Mouse (Mus musculus) forebrain, embryonic 16.5 days (tissue): ENCODE data around the gene Soat1. TPM values are rescaled to one million over a fixed set of nuclear protein-coding genes. Genes with fewer than 3 reads are reported as not detected.
"Not testable (repeated sequence)": the region's sequence is repeated elsewhere in the genome, so short reads cannot be mapped to it uniquely, and the experiment has no call there.

Source experiments
- ATAC-seq: fragments of 200-750 bp; cut with Nextera tagmentation; 2 replicates; pipeline ENCODE4 v1.8.0; 2017; ENCODE audit warnings: mild to moderate bottlenecking, moderate library complexity
- H3K27ac ChIP-seq: fragments of 300-500 bp; sonication (generic); 2 replicates; pipeline ENCODE4 v1.5.1; 2014; ENCODE audit warnings: low read length, control low read depth
- H3K27me3 ChIP-seq: fragments of 300-500 bp; sonication (generic); replicated peaks from 2 replicates; pipeline ENCODE4 v1.6.1; 2014; ENCODE audit warnings: low read length; ENCODE audit not compliant: control insufficient read depth, insufficient read depth
- H3K36me3 ChIP-seq: fragments of 300-500 bp; sonication (generic); 2 replicates; pipeline ENCODE4 v1.6.1; 2014; ENCODE audit not compliant: control insufficient read depth, insufficient read depth
- H3K4me1 ChIP-seq: fragments of 300-500 bp; sonication (generic); replicated peaks from 2 replicates; pipeline ENCODE4 v1.6.1; 2014; ENCODE audit warnings: low read length; ENCODE audit not compliant: control insufficient read depth, insufficient read depth
- H3K4me2 ChIP-seq: fragments of 300-500 bp; sonication (generic); 2 replicates; pipeline ENCODE4 v1.6.1; 2014; ENCODE audit warnings: mild to moderate bottlenecking, low read length, control low read depth
- H3K4me3 ChIP-seq: fragments of 300-500 bp; sonication (generic); replicated peaks from 2 replicates; pipeline ENCODE4 v1.5.1; 2014; ENCODE audit warnings: mild to moderate bottlenecking, low read length, control low read depth
- H3K9ac ChIP-seq: fragments of 300-500 bp; sonication (generic); replicated peaks from 2 replicates; pipeline ENCODE4 v1.6.1; 2014; ENCODE audit warnings: low read depth, low read length, control low read depth
- H3K9me3 ChIP-seq: fragments of 300-500 bp; sonication (generic); 2 replicates; pipeline ENCODE4 v1.6.1; 2016; ENCODE audit warnings: low read length; ENCODE audit not compliant: control insufficient read depth
- WGBS: fragments of 180-500 bp; shearing (Covaris S2); extraction: QIAGEN DNeasy Blood & Tissue Kit; methylation state at CpG from one replicate; pipeline ENCODE4 v1.1.7; 2014; 5-methylcytosine and 5-hydroxymethylcytosine counted together
- polyA plus RNA-seq: library from polyadenylated mRNA; unstranded; fragments of >200 nt; fragmentation: Nextera tagmentation; extraction: Ambion mirVana; gene quantifications from 2 replicates; pipeline ENCODE4 v1.2.1, GENCODE M21; 2015

Gene Soat1
- polyA plus RNA-seq, 1 experiment from 2014 or later, result 10.1 TPM

DNA sequence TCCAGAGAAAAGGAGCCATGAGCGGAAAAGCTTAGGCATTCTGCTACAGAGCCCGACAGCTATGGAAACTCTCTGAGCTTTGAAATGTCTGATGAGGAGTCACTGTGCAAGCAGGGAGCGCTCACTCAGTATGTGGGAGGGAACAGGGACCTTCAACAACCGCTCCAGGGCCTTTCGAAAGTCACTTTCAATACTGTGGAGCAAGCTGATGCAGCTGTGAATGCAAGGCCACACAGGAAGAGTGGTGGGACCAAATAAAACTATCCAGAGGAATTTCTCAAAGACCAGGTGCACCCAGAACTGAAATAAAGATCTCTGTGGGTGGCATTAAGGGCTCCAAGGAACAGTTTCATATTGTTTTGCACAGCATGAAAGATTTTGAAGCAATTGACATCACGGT, 51.3 kb downstream of the Soat1 start:
- no peaks in the 10 kb centered on the region for H3K9me3 ChIP-seq
- no peak overlapping the region for H3K9ac ChIP-seq
- H3K27ac ChIP-seq, result no peak overlapping the region
- H3K4me1 ChIP-seq, result peaks cover 4% of the 10 kb centered on the region; the same call in 1 of the 2 replicates
- ATAC-seq, result no peak
- WGBS, result 72% methylated on average over 6 of the region's 6 CpGs
- no peaks in the 10 kb centered on the region for H3K36me3 ChIP-seq
- no peak overlapping the region for H3K4me3 ChIP-seq
- H3K27me3 ChIP-seq, result no peaks in the 10 kb centered on the region
- no peak overlapping the region for H3K4me2 ChIP-seq

DNA sequence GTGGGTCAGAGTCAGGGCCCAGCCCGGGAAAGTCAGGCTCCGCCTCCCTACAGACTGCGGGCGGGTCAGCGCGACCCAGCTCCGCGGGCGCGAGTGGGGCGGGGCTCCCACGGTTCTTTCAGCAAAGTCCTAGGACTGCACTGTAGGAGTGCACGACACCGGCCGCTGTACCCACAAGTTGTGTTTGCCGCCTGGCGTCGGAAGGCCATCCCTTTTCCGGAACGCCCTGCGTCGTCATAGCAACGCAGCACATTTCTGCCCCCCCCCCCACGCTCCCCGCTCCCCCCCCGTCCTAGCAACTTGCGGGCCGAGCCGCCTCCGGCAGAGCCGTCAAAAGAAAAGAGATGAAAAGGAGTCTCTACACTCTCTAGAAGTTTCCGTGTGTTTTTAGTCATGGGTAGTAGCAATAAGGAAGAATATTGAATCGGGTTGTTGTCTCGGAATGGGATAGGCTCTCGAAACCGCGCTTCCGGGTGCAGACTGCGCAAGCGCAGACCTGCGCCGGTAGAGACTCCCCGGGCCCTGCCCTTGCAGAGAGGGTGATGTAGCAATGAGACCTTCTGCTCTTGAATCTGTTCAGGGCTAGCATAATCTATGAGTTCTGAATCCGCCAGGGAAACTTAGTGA, 53.3 kb downstream of the Soat1 start, which contains the start of gene Axdnd1:
Axdnd1 (minus strand) TSS at position 489 of the 627 bp plus-strand sequence.
- no peak within 1 kb of the TSS; the same call in 1 of the 2 replicates for H3K27ac ChIP-seq
- under 1% methylated on average over 44 of the region's 44 CpGs for WGBS
- H3K4me2 ChIP-seq, result peak within 1 kb of the TSS; percentile 67
- no peaks in the 10 kb centered on the region for H3K36me3 ChIP-seq
- H3K4me3 ChIP-seq, result peak within 1 kb of the TSS; percentile 60
- H3K27me3 ChIP-seq, result no peaks in the 10 kb centered on the region
- peaks cover 4% of the 10 kb centered on the region; the same call in 1 of the 2 replicates for H3K4me1 ChIP-seq
- peak within 1 kb of the TSS; percentile 55 for H3K9ac ChIP-seq
- peak; percentile 98 for ATAC-seq
- H3K9me3 ChIP-seq, result no peaks in the 10 kb centered on the region

DNA sequence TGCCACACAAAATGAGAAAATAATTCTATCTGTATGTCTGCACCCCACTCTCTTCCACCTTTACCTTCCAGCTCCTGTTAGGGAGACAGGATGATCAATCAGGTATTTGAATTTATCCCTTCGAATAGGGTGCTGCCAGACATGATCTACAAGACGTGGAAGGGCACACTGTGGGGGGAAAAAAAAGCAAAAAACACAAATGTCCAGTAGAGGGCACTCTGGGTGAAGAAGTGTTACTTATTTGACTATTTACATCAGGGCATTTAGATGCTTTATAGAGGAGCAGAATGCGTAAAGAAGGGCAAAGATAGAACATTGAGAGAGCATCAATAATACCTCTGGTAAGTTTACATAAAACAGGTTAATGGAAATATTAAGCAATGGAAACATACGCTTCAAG, 56.0 kb downstream of the Soat1 start:
- Histone ChIP-seq H3K36me3 (no peaks in the 10 kb centered on the region), H3K27me3 (no peaks in the 10 kb centered on the region)
- WGBS, result 60% methylated on average over 4 of the region's 4 CpGs

DNA sequence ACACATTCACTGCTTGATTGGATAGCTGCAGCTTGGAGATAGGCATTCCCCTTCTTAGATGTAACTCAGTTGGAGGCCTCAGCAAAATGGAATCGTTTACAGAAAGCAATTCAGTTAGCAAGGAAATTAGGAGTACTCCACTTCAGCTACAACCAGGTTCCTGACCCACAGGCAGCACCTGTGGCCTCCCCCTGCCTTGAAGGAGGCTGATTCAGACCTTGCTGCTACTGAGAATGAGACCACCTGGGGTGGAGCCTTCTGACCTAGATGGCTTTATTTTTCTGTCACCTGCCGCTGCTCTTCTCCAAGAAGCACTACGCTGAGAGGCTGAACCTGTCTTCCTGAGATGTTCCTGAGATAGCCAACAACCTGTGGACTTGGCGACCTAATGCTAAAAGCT, 65.6 kb downstream of the Soat1 start:
- no peaks in the 10 kb centered on the region for H3K36me3 ChIP-seq
- no peak for ATAC-seq
- no peak overlapping the region for H3K9ac ChIP-seq
- no peak overlapping the region for H3K4me3 ChIP-seq
- 70% methylated on average over 4 of the region's 4 CpGs for WGBS
- H3K27me3 ChIP-seq, result no peaks in the 10 kb centered on the region
- H3K27ac ChIP-seq, result no peak overlapping the region
- no peaks in the 10 kb centered on the region for H3K4me1 ChIP-seq
- no peak overlapping the region for H3K4me2 ChIP-seq
- no peaks in the 10 kb centered on the region for H3K9me3 ChIP-seq

More for the DNA sequence above, 56.0 kb downstream of the Soat1 start:
- no peaks in the 10 kb centered on the region for H3K9me3 ChIP-seq
- peaks cover 4% of the 10 kb centered on the region; the same call in 1 of the 2 replicates for H3K4me1 ChIP-seq
- ATAC-seq, result no peak
- no peak overlapping the region for H3K27ac ChIP-seq
- H3K4me2 ChIP-seq, result no peak overlapping the region
- no peak overlapping the region for H3K4me3 ChIP-seq
- no peak overlapping the region for H3K9ac ChIP-seq

DNA sequence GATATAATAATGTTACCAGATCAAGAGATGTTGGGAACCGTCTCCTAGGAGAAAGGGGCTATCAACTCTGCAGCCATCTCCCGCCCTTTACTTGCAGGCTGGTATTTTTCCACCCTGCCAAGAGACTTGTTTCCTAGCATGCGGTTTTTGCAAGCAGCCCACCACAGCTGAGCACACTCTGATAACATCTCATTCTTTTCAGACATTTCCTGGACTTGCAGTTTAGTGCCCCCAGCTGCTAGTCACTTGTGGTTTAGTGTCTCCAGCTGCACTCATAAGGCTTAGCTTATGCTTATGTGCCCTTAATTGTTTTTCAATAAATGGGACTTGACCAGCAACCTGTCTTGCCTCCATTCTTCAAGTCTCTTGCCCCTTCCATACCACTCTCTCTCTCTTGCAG, 66.1 kb downstream of the Soat1 start:
- H3K4me1 ChIP-seq, result no peaks in the 10 kb centered on the region
- no peaks in the 10 kb centered on the region for H3K36me3 ChIP-seq
- H3K9me3 ChIP-seq, result no peaks in the 10 kb centered on the region
- 74% methylated on average over 3 of the region's 3 CpGs for WGBS
- H3K4me2 ChIP-seq, result no peak overlapping the region
- H3K27ac ChIP-seq, result no peak overlapping the region
- no peak overlapping the region for H3K9ac ChIP-seq
- no peak overlapping the region for H3K4me3 ChIP-seq
- no peak for ATAC-seq
- no peaks in the 10 kb centered on the region for H3K27me3 ChIP-seq

DNA sequence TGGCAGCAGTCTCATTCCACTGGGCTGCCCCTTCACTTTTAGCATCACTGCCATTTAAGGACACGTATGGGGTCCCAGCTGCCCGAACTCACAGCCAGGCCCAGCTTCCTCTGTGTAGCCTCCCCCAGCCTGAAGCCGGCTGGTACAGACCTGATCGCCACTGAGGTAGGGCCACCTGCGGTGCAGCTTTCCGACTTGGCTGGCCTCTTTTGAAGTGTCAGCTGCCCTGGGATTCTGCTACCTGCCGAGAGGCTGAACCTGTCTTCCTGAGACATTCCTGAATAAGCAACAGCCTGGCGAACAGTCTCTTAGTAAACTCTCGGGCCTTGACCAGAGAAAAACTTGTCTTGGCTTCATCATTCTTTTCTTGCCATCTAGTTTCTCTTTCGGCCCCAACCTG, 70.9 kb downstream of the Soat1 start:
- Histone ChIP-seq H3K36me3 (no peaks in the 10 kb centered on the region), H3K9me3 (no peaks in the 10 kb centered on the region), H3K4me1 (no peaks in the 10 kb centered on the region), H3K27ac (no peak overlapping the region), H3K4me3 (no peak overlapping the region), H3K9ac (no peak overlapping the region), H3K27me3 (no peaks in the 10 kb centered on the region), H3K4me2 (no peak overlapping the region)
- ATAC-seq, result no peak
- 38% methylated on average over 10 of the region's 10 CpGs for WGBS

DNA sequence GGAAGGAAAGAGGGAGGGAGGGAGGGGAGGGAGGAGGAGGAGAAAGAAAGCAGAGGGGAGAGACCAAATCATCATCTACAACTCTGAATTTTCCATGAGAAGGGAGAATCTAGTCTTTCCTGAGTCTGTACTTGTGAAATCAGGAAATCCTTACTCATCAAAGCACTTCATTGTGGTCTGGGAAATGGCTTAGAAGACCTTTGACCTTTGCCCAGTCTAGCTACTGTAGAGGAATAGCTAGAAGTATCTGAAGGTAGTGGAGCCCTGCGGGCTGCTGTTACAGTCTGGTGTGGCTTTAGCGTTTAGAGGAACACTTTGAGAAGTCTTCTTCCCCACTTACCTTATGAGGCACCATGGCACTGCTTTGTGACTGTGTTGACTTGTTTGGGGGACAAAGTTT, 71.6 kb downstream of the Soat1 start:
- H3K4me1 ChIP-seq, result no peaks in the 10 kb centered on the region

DNA sequence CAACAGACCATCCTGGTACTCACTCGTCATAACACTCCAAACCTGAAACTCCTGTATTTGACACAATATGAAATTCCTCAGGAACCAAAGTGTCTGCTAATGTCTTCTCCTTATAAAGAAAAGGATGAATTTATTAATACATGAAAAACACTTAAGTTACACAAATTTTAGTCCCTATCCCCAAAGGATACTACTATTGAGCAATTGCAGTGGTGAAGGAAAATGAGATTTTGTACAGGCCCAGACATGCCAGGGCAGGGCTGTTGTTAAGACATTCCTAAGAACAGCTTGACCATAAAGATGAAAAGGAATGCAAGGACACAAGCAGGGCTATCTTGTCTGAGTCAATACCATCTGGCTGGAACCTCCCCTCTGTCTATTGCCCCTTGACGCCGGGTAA, 74.0 kb downstream of the Soat1 start:
- not testable (repeated sequence) for H3K36me3 ChIP-seq, H3K4me3 ChIP-seq, H3K27ac ChIP-seq, H3K4me1 ChIP-seq, ATAC-seq, H3K9me3 ChIP-seq, H3K4me2 ChIP-seq, H3K27me3 ChIP-seq, H3K9ac ChIP-seq
- 89% methylated on average over 3 of the region's 3 CpGs for WGBS

More for the DNA sequence above, 71.6 kb downstream of the Soat1 start:
- H3K4me2 ChIP-seq, result no peak overlapping the region
- no peaks in the 10 kb centered on the region for H3K36me3 ChIP-seq
- H3K9ac ChIP-seq, result no peak overlapping the region
- H3K4me3 ChIP-seq, result no peak overlapping the region
- no peaks in the 10 kb centered on the region for H3K9me3 ChIP-seq
- no peak overlapping the region for H3K27ac ChIP-seq
- ATAC-seq, result no peak
- H3K27me3 ChIP-seq, result no peaks in the 10 kb centered on the region
- WGBS, result 64% methylated on average over 2 of the region's 2 CpGs

DNA sequence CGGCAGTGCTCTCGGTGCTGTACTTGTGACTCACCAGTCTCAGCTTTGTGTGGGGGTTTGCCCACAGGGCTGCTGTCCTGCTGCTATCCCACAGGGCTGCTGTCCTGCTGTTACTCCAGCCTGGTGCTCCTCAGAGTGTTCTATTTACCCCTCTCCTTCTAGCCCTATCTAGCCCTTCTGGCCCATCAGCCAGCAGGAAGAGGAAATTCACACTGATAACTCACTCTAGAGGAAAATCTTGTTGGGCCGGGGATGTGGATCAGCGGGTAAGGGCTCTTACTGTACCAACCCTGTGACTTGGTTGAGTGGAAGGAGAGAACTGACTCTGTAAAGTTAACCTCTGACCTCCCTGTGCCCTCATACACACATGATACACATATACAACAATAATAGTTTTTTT, 81.0 kb downstream of the Soat1 start:
- H3K36me3 ChIP-seq, result no peaks in the 10 kb centered on the region
- no peak overlapping the region for H3K9ac ChIP-seq
- ATAC-seq, result no peak
- H3K27ac ChIP-seq, result no peak overlapping the region
- WGBS, result 91% methylated on average over 4 of the region's 4 CpGs
- H3K9me3 ChIP-seq, result no peaks in the 10 kb centered on the region
- no peak overlapping the region for H3K4me2 ChIP-seq
- no peaks in the 10 kb centered on the region for H3K4me1 ChIP-seq
- no peak overlapping the region for H3K4me3 ChIP-seq
- no peaks in the 10 kb centered on the region for H3K27me3 ChIP-seq

DNA sequence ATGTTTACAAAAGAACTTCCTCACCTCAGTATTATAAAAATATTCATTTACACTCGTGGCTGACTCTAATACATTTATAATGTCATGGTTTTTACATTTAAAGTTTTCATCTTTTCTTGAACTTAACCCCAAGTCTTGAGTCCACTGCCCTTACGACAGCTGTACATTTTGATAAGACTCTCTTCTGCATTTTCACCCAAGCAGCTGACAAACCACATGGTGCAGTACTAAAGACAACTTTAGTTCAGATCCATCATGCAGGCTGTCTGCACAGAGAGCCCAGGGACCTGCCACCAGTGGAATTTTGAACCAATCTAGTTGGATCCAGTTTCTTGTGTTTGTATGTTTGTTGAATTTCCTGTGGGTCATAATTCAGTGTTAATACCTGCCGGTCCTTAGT, 87.3 kb downstream of the Soat1 start:
- Histone ChIP-seq H3K4me3 (no peak overlapping the region), H3K27ac (no peak overlapping the region), H3K4me1 (no peaks in the 10 kb centered on the region), H3K9me3 (no peaks in the 10 kb centered on the region), H3K27me3 (no peaks in the 10 kb centered on the region), H3K9ac (no peak overlapping the region), H3K36me3 (no peaks in the 10 kb centered on the region), H3K4me2 (no peak overlapping the region)
- 75% methylated on average over 3 of the region's 3 CpGs for WGBS
- ATAC-seq, result no peak
